ENCODE assay signal across 10 mouse cellular contexts in genomic region chr13:31578389-31578788, GRCm38 (mm10). TPM values are rescaled to one million over a fixed set of nuclear protein-coding genes. Genes with fewer than 3 reads are reported as not detected.
DNase-seq lines count a peak whose midpoint lies in the region; TF ChIP-seq lines count a peak whose summit lies in the region.
"Had no signal": no experiment of that assay in that cellular context is flagged by ENCODE, and none has a peak within 500 bp of the region (broad histone marks: within the 10 kb centered on the region; RNA-seq: fewer than 3 reads in every experiment).

No protein-coding gene starts in this region.

- peak; percentile 55 for DNase-seq in urinary bladder, postnatal 14 days (ENCODE audit: low spot score)
- no peak for DNase-seq in urinary bladder, postnatal 10 days (ENCODE audit: low spot score)
- peak; percentile 52 to 88 for DNase-seq in kidney, adult 8-10 months
- DNase-seq in lung, adult 2 months = peak; percentile 33
- DNase-seq in ovary, adult 18-20 months (ENCODE audit: low spot score) = no peak
- DNase-seq in heart, adult 8-10 months (ENCODE audit: low spot score) = no peak
- no peak for DNase-seq in thymus, adult 18-20 months
- DNase-seq: thymus, postnatal 25 days had no signal

- no peaks in the 10 kb centered on the region; the same call in 1 of the 2 replicates for H3K4me1 ChIP-seq in lung, adult 2 months (ENCODE audit: control insufficient read depth, insufficient read depth, low read length)

- no peak for TF ChIP-seq POLR2A in lung, adult 2 months (IDR thresholded peaks at IDR 0.05; ENCODE audit: borderline replicate concordance, extremely low read depth, low read depth, low read length)

- TF ChIP-seq CTCF in lung, adult 2 months (IDR thresholded peaks at IDR 0.05; ENCODE audit: insufficient read depth, low read length) = no peak

- H3K4me3 ChIP-seq in lung, adult 2 months (replicated peaks; ENCODE audit: extremely low read depth, low read depth, low read length) = no peak overlapping the region

- 63% methylated on average over 10 of the region's 10 CpGs for WGBS in lung, adult 2 months

RNA-seq across cellular contexts. Expression of gene A530084C06Rik, which starts 19.3 kb away (rescaled TPM):
- 0.67 and 0.88 TPM in 2 replicates for polyA plus RNA-seq in lung, adult 2 months (2012; rRNA removed)
- total RNA-seq in heart, adult 8-10 months (2022) = under 1 TPM in 1 of 4 experiments, not detected in 3; 0.09 TPM
- total RNA-seq: G1E had no signal
- polyA plus RNA-seq: G1E; heart, postnatal 0 days had no signal

RNA-seq across cellular contexts. Expression of gene Foxq1, which starts 22.5 kb away (rescaled TPM):
- 6.4 and 7.9 TPM in 2 replicates for polyA plus RNA-seq in lung, adult 2 months (2012; rRNA removed)
- under 1 TPM; 0.13 to 0.44 (median 0.31) TPM for total RNA-seq in heart, adult 8-10 months (2022)
- polyA plus RNA-seq: G1E had no signal

RNA-seq across cellular contexts. Expression of gene Foxf2, which starts 47.2 kb away (rescaled TPM):
- 64.7 and 69.8 TPM in 2 replicates for polyA plus RNA-seq in lung, adult 2 months (2012; rRNA removed)
- under 1 TPM in 2 of 4 experiments, not detected in 2; 0.16 to 0.19 TPM for total RNA-seq in heart, adult 8-10 months (2022)
- polyA plus RNA-seq: G1E; heart, postnatal 0 days had no signal

Comparison
In these comparisons a context has a peak if more than half of its experiments do, and no peak if none do; other contexts are left out.
1. DNase-seq: peak in urinary bladder, postnatal 14 days (single experiment), kidney, adult 8-10 months (2 of 2) and lung, adult 2 months (single experiment); none in urinary bladder, postnatal 10 days (single experiment), ovary, adult 18-20 months (single experiment), heart, adult 8-10 months (single experiment) and thymus, adult 18-20 months (0 of 2).